Mouse (Mus musculus) gastrocnemius, postnatal 36 days (tissue): Measurements from ENCODE around the gene Nrbf2. TPM values are rescaled to one million over a fixed set of nuclear protein-coding genes. Genes with fewer than 3 reads are reported as not detected.
A peak's percentile ranks its signal among the peaks of the same experiment; 100 is the strongest.

Experiments used
- DNase-seq, 2 experiments: peaks; one replicate each; pipeline ENCODE4 v3.0.0; 2022
- intact Hi-C: fragments of 180-260 bp; cut with DNase I; formaldehyde crosslinking; loops from one replicate; pipeline ENCODE4 v1.15.1; 2025
- total RNA-seq, 2 experiments: library from RNA; stranded (reverse); gene quantifications; 2 replicates each; pipeline ENCODE4 v1.2.3; 2021

Gene Nrbf2
- total RNA-seq, 2 experiments from 2014 or later, result 10.4 to 12.4 TPM

- no peak for DNase-seq
- intact Hi-C loops, result no loop called here
Observed at GRCm38 (mm10) chr10:67296482-67297152, 11.5 kb upstream of the Nrbf2 start.

GRCm38 (mm10) chr10:67295938-67296466, 10.9 kb upstream of the Nrbf2 start:
- intact Hi-C loops, result no loop called here
- no peak for DNase-seq

- intact Hi-C loops, result no loop called here
- DNase-seq, result no peak
Observed at GRCm38 (mm10) chr10:67295331-67295730, 10.2 kb upstream of the Nrbf2 start.

GRCm38 (mm10) chr10:67291087-67291486, 6.0 kb upstream of the Nrbf2 start:
- DNase-seq, result no peak
- intact Hi-C loops, result no loop called here

- no peak for DNase-seq
- intact Hi-C loops, result no loop called here
Observed at GRCm38 (mm10) chr10:67290622-67291021, 5.5 kb upstream of the Nrbf2 start.

GRCm38 (mm10) chr10:67287877-67288276, 2.8 kb upstream of the Nrbf2 start:
- intact Hi-C loops, result no loop called here
- DNase-seq, result peak; percentile 68 to 84

- DNase-seq, result peak in 1 of 2 experiments; percentile 56
- intact Hi-C loops, result no loop called here
Observed at GRCm38 (mm10) chr10:67284761-67285175, 337 bp downstream of the Nrbf2 start.

GRCm38 (mm10) chr10:67284311-67284710, 794 bp downstream of the Nrbf2 start:
- intact Hi-C loops, result no loop called here
- no peak for DNase-seq

GRCm38 (mm10) chr10:67283516-67283915, 1.6 kb downstream of the Nrbf2 start:
- no peak for DNase-seq
- intact Hi-C loops, result no loop called here

GRCm38 (mm10) chr10:67282531-67282930, 2.6 kb downstream of the Nrbf2 start:
- intact Hi-C loops, result no loop called here
- no peak for DNase-seq

GRCm38 (mm10) chr10:67281852-67282251, 3.3 kb downstream of the Nrbf2 start:
- intact Hi-C loops, result no loop called here
- DNase-seq, result no peak

- intact Hi-C loops, result no loop called here
- DNase-seq, result no peak
Observed at GRCm38 (mm10) chr10:67275916-67276315, 9.2 kb downstream of the Nrbf2 start.

GRCm38 (mm10) chr10:67264852-67265251, 20.3 kb downstream of the Nrbf2 start:
- no peak for DNase-seq

GRCm38 (mm10) chr10:67253115-67253514, 32.0 kb downstream of the Nrbf2 start:
- DNase-seq, result no peak
- intact Hi-C loops, result no loop called here

More at GRCm38 (mm10) chr10:67264852-67265251, 20.3 kb downstream of the Nrbf2 start:
- intact Hi-C loops, result loop anchor here (1.0 kb wide), 1 partner anchor 46 kb away; no protein-coding TSS in a partner anchor

GRCm38 (mm10) chr10:67252353-67252752, 32.8 kb downstream of the Nrbf2 start:
- no peak for DNase-seq
- intact Hi-C loops, result no loop called here

- intact Hi-C loops, result no loop called here
- no peak for DNase-seq
Observed at GRCm38 (mm10) chr10:67250846-67251245, 34.3 kb downstream of the Nrbf2 start.

GRCm38 (mm10) chr10:67249486-67249885, 35.6 kb downstream of the Nrbf2 start:
- peak in 1 of 2 experiments; percentile 21 for DNase-seq
- intact Hi-C loops, result no loop called here

GRCm38 (mm10) chr10:67247145-67247544, 38.0 kb downstream of the Nrbf2 start:
- DNase-seq, result no peak
- intact Hi-C loops, result no loop called here

GRCm38 (mm10) chr10:67230439-67230838, 54.7 kb downstream of the Nrbf2 start:
- intact Hi-C loops, result no loop called here
- DNase-seq, result no peak

GRCm38 (mm10) chr10:67226543-67226942, 58.6 kb downstream of the Nrbf2 start:
- intact Hi-C loops, result no loop called here
- no peak for DNase-seq

GRCm38 (mm10) chr10:67226109-67226508, 59.0 kb downstream of the Nrbf2 start:
- intact Hi-C loops, result no loop called here
- peak; percentile 47 to 54 for DNase-seq

- no peak for DNase-seq
- intact Hi-C loops, result no loop called here
Observed at GRCm38 (mm10) chr10:67225528-67225927, 59.6 kb downstream of the Nrbf2 start.
